Comparison of ENCODE assay signal across 26 mouse cellular contexts in genomic region chr15:100220916-100221315, GRCm38 (mm10). TPM values are rescaled to one million over a fixed set of nuclear protein-coding genes. Genes with fewer than 3 reads are reported as not detected.
"Had no signal": no experiment of that assay in that cellular context is flagged by ENCODE, and none has a peak within 500 bp of the region (broad histone marks: within the 10 kb centered on the region; RNA-seq: fewer than 3 reads in every experiment).

No protein-coding gene starts in this region.

- H3K4me1 ChIP-seq: limb, embryonic 12.5 days; limb, embryonic 15.5 days; lung, embryonic 15.5 days; midbrain, embryonic 12.5 days; midbrain, embryonic 15.5 days had no signal

- ATAC-seq: intestine, embryonic 16.5 days; midbrain, embryonic 15.5 days had no signal

- H3K4me3 ChIP-seq: limb, embryonic 12.5 days; limb, embryonic 15.5 days; liver, embryonic 13.5 days; lung, embryonic 15.5 days; midbrain, embryonic 12.5 days; midbrain, embryonic 15.5 days; myocyte had no signal

- H3K27ac ChIP-seq: limb, embryonic 12.5 days; limb, embryonic 15.5 days; liver, embryonic 13.5 days; lung, embryonic 15.5 days; macrophage; midbrain, embryonic 12.5 days; midbrain, embryonic 15.5 days had no signal

- H3K9me3 ChIP-seq: limb, embryonic 15.5 days; lung, embryonic 15.5 days; midbrain, embryonic 15.5 days had no signal

- H3K27me3 ChIP-seq: limb, embryonic 12.5 days; limb, embryonic 15.5 days; liver, embryonic 13.5 days; lung, embryonic 15.5 days; midbrain, embryonic 12.5 days; midbrain, embryonic 15.5 days had no signal

- DNase-seq: kidney, adult 18-20 months; kidney, adult 9 months; kidney, postnatal 14 days; kidney, postnatal 4 days; left cerebral cortex, postnatal 4 days; liver, embryonic 13.5 days; right cerebral cortex, postnatal 4 days; thymus, postnatal 25 days had no signal

- H3K9ac ChIP-seq: limb, embryonic 12.5 days; limb, embryonic 15.5 days; liver, embryonic 13.5 days; lung, embryonic 15.5 days; midbrain, embryonic 12.5 days; midbrain, embryonic 15.5 days had no signal

- H3K4me2 ChIP-seq: limb, embryonic 12.5 days; limb, embryonic 15.5 days; liver, embryonic 13.5 days; lung, embryonic 15.5 days; midbrain, embryonic 12.5 days; midbrain, embryonic 15.5 days had no signal

RNA-seq across cellular contexts. Expression of gene Tmprss12, which starts 59.7 kb away (rescaled TPM):
- total RNA-seq: layer of hippocampus, adult 18-20 months; layer of hippocampus, postnatal 14 days; left cerebral cortex, adult 8-10 months; left cerebral cortex, postnatal 14 days; left cerebral cortex, postnatal 4 days; megakaryocyte, adult 5-6 weeks had no signal
- polyA plus RNA-seq: intestine, embryonic 16.5 days; kidney, embryonic 16.5 days; limb, embryonic 12.5 days; limb, embryonic 15.5 days; liver, embryonic 13.5 days; liver, embryonic 16.5 days; lung, embryonic 15.5 days; macrophage; midbrain, embryonic 12.5 days; midbrain, embryonic 15.5 days; myocyte; neural tube, embryonic 11.5 days; neural tube, embryonic 14.5 days; thymus, postnatal 0 days had no signal
